Mouse (Mus musculus) lung, postnatal 0 days (tissue): ENCODE measurements around the gene Gabrb1.

Experiments
- CTCF ChIP-seq: IDR thresholded peaks from 2 replicates; pipeline ENCODE4 v1.5.1; 2016; ENCODE audit warnings: antibody characterized with exemption, mild to moderate bottlenecking
- EP300 ChIP-seq: IDR thresholded peaks from 2 replicates; pipeline ENCODE4 v1.6.1; 2016; ENCODE audit warnings: antibody characterized with exemption, mild to moderate bottlenecking, control low read depth

- TF ChIP-seq CTCF: no peak
- no peak for TF ChIP-seq EP300
Measured at GRCm38 (mm10) chr5:72167594-72168284, 509.8 kb downstream of the Gabrb1 start, which contains the start of gene Commd8.
